Mouse (Mus musculus): ENCODE data around the gene Cdk8. TPM values are rescaled to one million over a fixed set of nuclear protein-coding genes. Genes with fewer than 3 reads are reported as not detected.

Gene Cdk8
- polyA plus RNA-seq, 1 experiment: 46.9 TPM

DNA sequence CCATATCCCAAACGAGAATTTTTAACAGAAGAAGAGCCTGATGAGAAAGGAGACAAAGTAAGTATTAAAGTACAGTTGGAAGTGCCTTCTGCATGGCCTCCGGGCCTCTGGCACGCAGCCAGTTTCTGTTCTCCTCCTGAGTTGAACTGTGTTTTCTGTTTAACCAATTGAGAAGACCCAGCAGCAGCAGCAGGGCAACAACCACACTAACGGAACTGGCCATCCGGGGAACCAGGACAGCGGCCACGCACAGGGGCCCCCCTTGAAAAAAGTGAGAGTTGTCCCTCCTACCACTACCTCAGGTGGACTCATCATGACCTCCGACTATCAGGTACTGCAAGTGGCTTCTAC, 68.5 kb downstream of the Cdk8 start:
- H3K4me3 ChIP-seq (ENCODE audit: control insufficient read depth, insufficient read depth, low read length): no peak overlapping the region
- no peak for TF ChIP-seq POLR2A (IDR thresholded peaks at IDR 0.05; ENCODE audit: control insufficient read depth, extremely low read depth, insufficient read depth, low read length, poor library complexity)
- TF ChIP-seq CTCF (IDR thresholded peaks at IDR 0.05; ENCODE audit: borderline replicate concordance, control insufficient read depth, extremely low read depth, insufficient read depth, low read length, poor library complexity): no peak
- no peaks in the 10 kb centered on the region for H3K27me3 ChIP-seq (ENCODE audit: control insufficient read depth, insufficient read depth, low read length)
- WGBS: 84% methylated on average over 8 of the region's 8 CpGs
- peaks cover 17% of the 10 kb centered on the region for H3K36me3 ChIP-seq (ENCODE audit: control insufficient read depth, insufficient read depth, low read length)
- H3K4me1 ChIP-seq (replicated peaks; ENCODE audit: control insufficient read depth, insufficient read depth, low read length): no peaks in the 10 kb centered on the region
- no peak for DNase-seq
- no peak overlapping the region for H3K27ac ChIP-seq (ENCODE audit: control insufficient read depth, insufficient read depth, low read length)

DNA sequence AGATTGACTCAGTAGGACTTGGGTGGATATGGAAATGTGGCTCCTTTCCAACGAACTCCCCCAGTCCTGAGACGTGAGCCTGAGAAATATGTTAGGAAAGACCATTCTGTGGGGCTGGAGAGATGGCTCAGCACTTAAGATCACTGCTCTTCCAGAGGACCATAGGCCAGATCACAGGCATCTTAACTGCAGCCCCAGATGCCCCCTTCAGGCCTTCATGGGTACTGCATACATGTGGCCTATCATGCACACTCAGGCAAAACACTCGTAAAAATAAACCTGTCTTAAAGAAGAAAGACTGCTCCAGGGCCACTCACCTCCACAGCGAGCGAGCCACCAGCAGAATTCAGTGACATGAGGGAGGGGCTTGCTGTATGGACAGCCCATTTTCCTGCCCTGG, 72.4 kb downstream of the Cdk8 start:
- Histone ChIP-seq H3K4me1 (replicated peaks; ENCODE audit: control insufficient read depth, insufficient read depth, low read length) (no peaks in the 10 kb centered on the region), H3K36me3 (ENCODE audit: control insufficient read depth, insufficient read depth, low read length) (peaks cover 2% of the 10 kb centered on the region), H3K27ac (ENCODE audit: control insufficient read depth, insufficient read depth, low read length) (no peak overlapping the region), H3K4me3 (ENCODE audit: control insufficient read depth, insufficient read depth, low read length) (no peak overlapping the region), H3K27me3 (ENCODE audit: control insufficient read depth, insufficient read depth, low read length) (no peaks in the 10 kb centered on the region)
- peak; percentile 43; the same call in 1 of the 2 replicates for TF ChIP-seq CTCF (IDR thresholded peaks at IDR 0.05; ENCODE audit: borderline replicate concordance, control insufficient read depth, extremely low read depth, insufficient read depth, low read length, poor library complexity)
- TF ChIP-seq POLR2A (IDR thresholded peaks at IDR 0.05; ENCODE audit: control insufficient read depth, extremely low read depth, insufficient read depth, low read length, poor library complexity): no peak
- 85% methylated on average over 5 of the region's 5 CpGs for WGBS
- DNase-seq: peak; percentile 69

DNA sequence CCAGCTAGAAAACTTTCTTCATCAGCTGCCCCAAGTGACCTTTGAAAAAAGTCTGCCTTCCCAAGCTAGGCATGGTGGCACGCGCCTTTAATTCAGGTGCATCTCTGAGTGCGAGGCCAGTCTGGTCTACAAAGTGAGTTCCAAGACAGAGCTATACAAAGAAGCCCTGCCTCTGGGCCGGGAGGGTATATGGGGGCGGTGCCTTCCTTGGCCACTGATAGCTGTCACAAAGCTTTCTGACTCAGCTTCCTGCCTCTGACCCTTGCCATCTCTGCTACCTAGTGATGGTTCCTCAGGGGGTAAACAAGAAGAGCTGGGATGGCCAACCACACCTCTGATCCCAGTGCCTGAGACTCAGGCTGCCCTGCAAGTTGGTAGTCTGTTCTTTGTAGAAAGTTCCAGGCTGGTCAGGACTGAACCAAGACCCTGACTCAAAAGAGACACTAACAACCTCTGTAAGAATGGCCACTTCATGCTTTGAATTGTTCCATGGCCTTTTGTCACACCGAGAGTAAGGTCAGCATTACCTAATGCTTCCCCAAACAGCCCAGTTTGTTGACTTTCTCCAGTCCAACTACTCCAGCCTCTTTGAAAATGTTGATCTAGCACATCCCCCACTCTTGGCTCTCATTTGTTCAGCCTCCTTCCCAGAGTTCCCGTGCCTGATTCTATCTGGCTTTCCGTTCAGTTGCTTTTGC, 76.2 kb downstream of the Cdk8 start:
- no peaks in the 10 kb centered on the region for H3K4me1 ChIP-seq (replicated peaks; ENCODE audit: control insufficient read depth, insufficient read depth, low read length)
- TF ChIP-seq CTCF (IDR thresholded peaks at IDR 0.05; ENCODE audit: borderline replicate concordance, control insufficient read depth, extremely low read depth, insufficient read depth, low read length, poor library complexity) (no peak), POLR2A (IDR thresholded peaks at IDR 0.05; ENCODE audit: control insufficient read depth, extremely low read depth, insufficient read depth, low read length, poor library complexity) (no peak)
- 93% methylated on average over 8 of the region's 8 CpGs for WGBS
- no peak overlapping the region for H3K27ac ChIP-seq (ENCODE audit: control insufficient read depth, insufficient read depth, low read length)
- no peak for DNase-seq
- no peak overlapping the region for H3K4me3 ChIP-seq (ENCODE audit: control insufficient read depth, insufficient read depth, low read length)
- H3K36me3 ChIP-seq (ENCODE audit: control insufficient read depth, insufficient read depth, low read length): no peaks in the 10 kb centered on the region
- no peaks in the 10 kb centered on the region for H3K27me3 ChIP-seq (ENCODE audit: control insufficient read depth, insufficient read depth, low read length)

DNA sequence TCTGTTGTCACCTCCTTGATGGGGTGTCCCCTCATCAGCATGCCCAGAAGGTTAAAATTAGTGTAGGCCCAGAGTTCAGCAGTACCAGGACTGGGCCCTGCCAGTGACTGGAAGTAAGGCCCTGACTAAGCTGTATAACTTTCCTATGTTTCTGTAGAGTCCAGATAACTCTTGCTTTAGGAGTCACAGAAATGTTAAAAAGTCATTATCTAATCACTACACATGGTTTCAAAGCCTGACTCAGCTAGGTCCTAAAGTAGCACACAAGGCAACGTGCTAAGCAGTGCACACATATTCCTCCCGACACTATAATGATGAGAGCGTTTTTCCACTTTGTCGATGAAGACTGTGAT, 76.7 kb downstream of the Cdk8 start:
- Histone ChIP-seq H3K4me3 (ENCODE audit: control insufficient read depth, insufficient read depth, low read length) (no peak overlapping the region), H3K27me3 (ENCODE audit: control insufficient read depth, insufficient read depth, low read length) (no peaks in the 10 kb centered on the region), H3K36me3 (ENCODE audit: control insufficient read depth, insufficient read depth, low read length) (no peaks in the 10 kb centered on the region), H3K27ac (ENCODE audit: control insufficient read depth, insufficient read depth, low read length) (no peak overlapping the region), H3K4me1 (replicated peaks; ENCODE audit: control insufficient read depth, insufficient read depth, low read length) (no peaks in the 10 kb centered on the region)
- no peak for TF ChIP-seq POLR2A (IDR thresholded peaks at IDR 0.05; ENCODE audit: control insufficient read depth, extremely low read depth, insufficient read depth, low read length, poor library complexity)
- DNase-seq: no peak
- 95% methylated on average over 4 of the region's 4 CpGs for WGBS

DNA sequence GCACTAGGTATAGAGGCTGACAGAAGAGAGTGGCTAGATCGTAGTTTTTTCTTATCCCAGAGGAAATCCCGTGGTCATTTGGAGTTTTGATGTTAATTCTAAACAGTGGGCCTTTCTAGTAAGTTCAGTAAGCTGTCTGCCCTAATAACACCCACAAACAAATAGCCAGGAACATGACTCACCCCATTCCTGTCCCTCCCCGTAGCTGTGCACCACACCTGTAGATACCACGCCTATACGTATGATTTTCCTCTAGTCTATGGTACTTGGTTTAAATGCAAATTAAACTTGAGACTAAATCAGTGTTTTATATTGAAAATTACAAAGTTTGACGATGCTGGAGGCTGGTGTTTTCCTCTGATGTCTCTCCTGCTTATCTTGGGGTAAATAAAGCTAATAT, 83.5 kb downstream of the Cdk8 start:
- Histone ChIP-seq H3K36me3 (ENCODE audit: control insufficient read depth, insufficient read depth, low read length) (no peaks in the 10 kb centered on the region), H3K27me3 (ENCODE audit: control insufficient read depth, insufficient read depth, low read length) (no peaks in the 10 kb centered on the region), H3K27ac (ENCODE audit: control insufficient read depth, insufficient read depth, low read length) (no peak overlapping the region), H3K4me3 (ENCODE audit: control insufficient read depth, insufficient read depth, low read length) (no peak overlapping the region), H3K4me1 (replicated peaks; ENCODE audit: control insufficient read depth, insufficient read depth, low read length) (no peaks in the 10 kb centered on the region)
- no peak for TF ChIP-seq POLR2A (IDR thresholded peaks at IDR 0.05; ENCODE audit: control insufficient read depth, extremely low read depth, insufficient read depth, low read length, poor library complexity)
- TF ChIP-seq CTCF (IDR thresholded peaks at IDR 0.05; ENCODE audit: borderline replicate concordance, control insufficient read depth, extremely low read depth, insufficient read depth, low read length, poor library complexity): no peak
- WGBS: 86% methylated on average over 6 of the region's 6 CpGs
- no peak for DNase-seq

DNA sequence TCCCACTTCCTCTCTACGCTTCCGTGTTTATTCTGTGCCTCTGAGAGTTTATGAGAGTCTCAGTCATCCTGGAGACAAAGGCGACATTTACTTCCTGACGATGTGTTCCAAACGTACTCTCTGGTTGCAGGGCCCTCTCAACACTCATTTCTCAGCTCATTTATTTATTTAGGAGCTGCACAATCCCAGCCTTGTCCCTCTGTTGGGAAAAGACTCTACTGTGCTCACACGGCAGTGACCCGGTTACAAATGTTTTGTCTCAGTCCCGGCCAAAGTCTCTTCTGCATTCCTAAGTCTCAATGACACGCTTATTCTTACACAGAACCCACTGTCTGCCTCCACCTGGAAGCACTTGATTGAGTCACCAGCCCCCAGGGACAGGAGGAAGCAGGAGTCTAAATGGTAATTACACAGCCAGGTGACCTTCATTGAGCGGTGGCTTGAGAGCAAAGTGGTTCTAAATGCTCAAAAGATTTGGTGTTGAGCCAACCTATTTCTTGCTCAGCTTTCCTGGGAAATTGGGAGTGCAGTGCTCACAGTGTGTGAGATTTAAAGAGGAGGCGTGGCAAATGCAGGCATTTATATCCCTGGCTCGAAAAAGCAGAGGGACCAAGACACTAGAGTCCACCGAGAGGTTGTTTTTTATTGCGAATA, 84.4 kb downstream of the Cdk8 start:
- no peaks in the 10 kb centered on the region for H3K4me1 ChIP-seq (replicated peaks; ENCODE audit: control insufficient read depth, insufficient read depth, low read length)
- no peak for DNase-seq
- TF ChIP-seq CTCF (IDR thresholded peaks at IDR 0.05; ENCODE audit: borderline replicate concordance, control insufficient read depth, extremely low read depth, insufficient read depth, low read length, poor library complexity): no peak
- no peak for TF ChIP-seq POLR2A (IDR thresholded peaks at IDR 0.05; ENCODE audit: control insufficient read depth, extremely low read depth, insufficient read depth, low read length, poor library complexity)
- no peaks in the 10 kb centered on the region for H3K36me3 ChIP-seq (ENCODE audit: control insufficient read depth, insufficient read depth, low read length)
- no peak overlapping the region for H3K27ac ChIP-seq (ENCODE audit: control insufficient read depth, insufficient read depth, low read length)
- WGBS: 61% methylated on average over 14 of the region's 14 CpGs
- no peaks in the 10 kb centered on the region for H3K27me3 ChIP-seq (ENCODE audit: control insufficient read depth, insufficient read depth, low read length)
- no peak overlapping the region for H3K4me3 ChIP-seq (ENCODE audit: control insufficient read depth, insufficient read depth, low read length)

DNA sequence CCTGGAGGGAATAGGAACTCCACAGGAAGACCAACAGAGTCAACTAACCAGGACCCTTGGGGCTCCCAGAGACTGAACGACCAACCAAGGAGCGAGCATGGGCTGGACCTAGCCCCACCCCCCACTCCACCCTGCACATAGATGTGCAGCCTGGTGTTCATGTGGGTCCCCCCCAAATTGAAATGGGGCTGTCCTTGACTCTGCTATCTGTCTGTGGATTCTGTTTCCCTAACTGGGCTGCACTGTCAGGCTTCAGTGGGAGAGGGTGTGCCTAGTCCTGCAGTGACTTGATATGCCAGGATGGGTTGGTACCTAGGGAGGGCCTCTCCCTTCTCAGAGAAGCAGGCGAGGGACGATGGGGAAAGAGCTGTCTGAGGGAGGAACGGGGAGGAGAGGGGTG, 85.3 kb downstream of the Cdk8 start:
- H3K27ac ChIP-seq (ENCODE audit: control insufficient read depth, insufficient read depth, low read length): no peak overlapping the region
- H3K27me3 ChIP-seq (ENCODE audit: control insufficient read depth, insufficient read depth, low read length): no peaks in the 10 kb centered on the region
- H3K4me3 ChIP-seq (ENCODE audit: control insufficient read depth, insufficient read depth, low read length): no peak overlapping the region
- no peaks in the 10 kb centered on the region for H3K4me1 ChIP-seq (replicated peaks; ENCODE audit: control insufficient read depth, insufficient read depth, low read length)
- DNase-seq: no peak
- H3K36me3 ChIP-seq (ENCODE audit: control insufficient read depth, insufficient read depth, low read length): no peaks in the 10 kb centered on the region
- TF ChIP-seq CTCF (IDR thresholded peaks at IDR 0.05; ENCODE audit: borderline replicate concordance, control insufficient read depth, extremely low read depth, insufficient read depth, low read length, poor library complexity) (no peak), POLR2A (IDR thresholded peaks at IDR 0.05; ENCODE audit: control insufficient read depth, extremely low read depth, insufficient read depth, low read length, poor library complexity) (no peak)
- 89% methylated on average over 5 of the region's 5 CpGs for WGBS
